Mouse (Mus musculus) megakaryocyte progenitor cell, adult 5-6 weeks (primary cell): ENCODE data around the gene Marc2. TPM values are rescaled to one million over a fixed set of nuclear protein-coding genes. Genes with fewer than 3 reads are reported as not detected.

Source experiments
- ATAC-seq: replicated peaks from 2 replicates; pipeline ENCODE4 v1.8.0; 2016; ENCODE audit warnings: mild to moderate bottlenecking, moderate TSS enrichment, inconsistent platforms; ENCODE audit not compliant: poor library complexity
- total RNA-seq, 2 experiments: library from RNA; stranded (forward) in 1 of 2; stranded (reverse) in 1 of 2; fragments of 157-497, 149-512 nt in 1 of 2; fragments of 200-1000 nt in 1 of 2; gene quantifications; 2 replicates each; pipeline versions ENCODE4 v1.2.3 to v1.2.4; 2015 to 2017

The Marc2 gene
- total RNA-seq (2015): 217 and 227 TPM in 2 replicates
- total RNA-seq (2017): 65.4 and 72.7 TPM in 2 replicates

- ATAC-seq: peak; percentile 9
Observed at GRCm38 (mm10) chr1:184846092-184846750, at the start of gene Marc2. Gene Marc2, minus strand, starts transcription at chr1:184846451.

- ATAC-seq: no peak
Observed at GRCm38 (mm10) chr1:184891998-184892397, 45.7 kb upstream of the Marc2 start.

GRCm38 (mm10) chr1:184889454-184889853 is 43.2 kb upstream of the Marc2 start:
- 0 out of 2 replicates have a peak, but pooled peaks have one; percentile 11 for ATAC-seq

- no peak for ATAC-seq
Observed at GRCm38 (mm10) chr1:184886160-184886559, 39.9 kb upstream of the Marc2 start.

- peak; percentile 98 for ATAC-seq
Observed at GRCm38 (mm10) chr1:184882281-184883268, 36.3 kb upstream of the Marc2 start, which contains the start of gene C130074G19Rik. Gene C130074G19Rik, minus strand, starts transcription at chr1:184883218.

GRCm38 (mm10) chr1:184881861-184882260 is 35.6 kb upstream of the Marc2 start:
- no peak for ATAC-seq

- ATAC-seq: no peak
Observed at GRCm38 (mm10) chr1:184881211-184881610, 35.0 kb upstream of the Marc2 start.

GRCm38 (mm10) chr1:184878860-184879259 is 32.6 kb upstream of the Marc2 start:
- ATAC-seq: no peak

- no peak for ATAC-seq
Observed at GRCm38 (mm10) chr1:184877306-184877705, 31.1 kb upstream of the Marc2 start.

GRCm38 (mm10) chr1:184873910-184874309 is 27.7 kb upstream of the Marc2 start:
- no peak for ATAC-seq

GRCm38 (mm10) chr1:184872069-184872819 is 26.0 kb upstream of the Marc2 start:
- no peak for ATAC-seq

- ATAC-seq: no peak
Observed at GRCm38 (mm10) chr1:184871506-184871905, 25.3 kb upstream of the Marc2 start.

- no peak for ATAC-seq
Observed at GRCm38 (mm10) chr1:184870646-184871385, 24.6 kb upstream of the Marc2 start.

GRCm38 (mm10) chr1:184869939-184870565 is 23.8 kb upstream of the Marc2 start:
- no peak for ATAC-seq

GRCm38 (mm10) chr1:184867640-184868120 is 21.4 kb upstream of the Marc2 start:
- ATAC-seq: no peak

GRCm38 (mm10) chr1:184864381-184864801 is 18.1 kb upstream of the Marc2 start:
- no peak for ATAC-seq

- no peak for ATAC-seq
Observed at GRCm38 (mm10) chr1:184862636-184863035, 16.4 kb upstream of the Marc2 start.

- ATAC-seq: no peak
Observed at GRCm38 (mm10) chr1:184861551-184861950, 15.3 kb upstream of the Marc2 start.

GRCm38 (mm10) chr1:184860276-184860675 is 14.0 kb upstream of the Marc2 start:
- ATAC-seq: no peak

- ATAC-seq: no peak
Observed at GRCm38 (mm10) chr1:184858253-184858652, 12.0 kb upstream of the Marc2 start.
